Mouse (Mus musculus): ENCODE results near the gene H2al1c. TPM values are rescaled to one million over a fixed set of nuclear protein-coding genes. Genes with fewer than 3 reads are reported as not detected.
"Not testable (repeated sequence)": the region's sequence is repeated elsewhere in the genome, so short reads cannot be mapped to it uniquely, and the experiment has no call there.

Gene H2al1c
- not detected in 2 replicates for polyA plus RNA-seq (2014; fragmentation: Nextera tagmentation; extraction: Ambion mirVana)

DNA sequence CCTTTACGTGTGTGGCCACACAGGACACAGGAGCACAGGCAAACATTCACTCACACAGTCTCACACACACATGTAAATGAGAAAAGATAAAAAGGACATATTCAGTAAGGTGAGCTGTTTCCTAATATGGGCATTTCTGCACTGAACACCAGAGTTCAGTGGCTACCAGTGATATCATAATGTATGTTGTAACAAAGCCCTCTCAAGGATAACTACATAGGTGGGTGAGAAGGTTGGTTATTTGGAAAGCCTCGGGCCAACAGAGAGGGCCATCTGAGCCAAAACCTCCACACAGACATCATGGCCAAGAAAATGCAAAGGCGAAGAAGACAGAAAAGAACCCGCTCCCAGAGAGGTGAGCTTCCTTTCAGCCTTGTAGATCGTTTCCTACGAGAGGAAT, at the start of gene H2al1c:
Gene H2al1c (plus strand): TSS at position 301 of the 400 bp plus-strand sequence.
- H3K4me2 ChIP-seq (replicated peaks); DNase-seq (ENCODE audit: low spot score); ATAC-seq (ENCODE audit: low FRiP score); H3K4me3 ChIP-seq (replicated peaks; ENCODE audit: low read length); H3K27me3 ChIP-seq (ENCODE audit: control insufficient read depth, insufficient read depth, low read length); H3K4me1 ChIP-seq (replicated peaks; ENCODE audit: control insufficient read depth, insufficient read depth, low read length); H3K9ac ChIP-seq; H3K36me3 ChIP-seq (replicated peaks; ENCODE audit: control insufficient read depth, insufficient read depth); H3K27ac ChIP-seq; H3K9me3 ChIP-seq (ENCODE audit: control insufficient read depth, low read length): not testable (repeated sequence)
- WGBS: 92% methylated on average over 1 of the region's 6 CpGs

- no peaks in the 10 kb centered on the region for H3K9me3 ChIP-seq (ENCODE audit: control insufficient read depth, low read length)
- H3K4me3 ChIP-seq (replicated peaks; ENCODE audit: low read length): no peak overlapping the region
- no peak for ATAC-seq (ENCODE audit: low FRiP score)
- H3K36me3 ChIP-seq (replicated peaks; ENCODE audit: control insufficient read depth, insufficient read depth): no peaks in the 10 kb centered on the region
- no peak overlapping the region for H3K27ac ChIP-seq
- H3K4me2 ChIP-seq (replicated peaks): no peak overlapping the region
- H3K27me3 ChIP-seq (ENCODE audit: control insufficient read depth, insufficient read depth, low read length): peaks cover 10% of the 10 kb centered on the region
- no peak overlapping the region for H3K9ac ChIP-seq
- DNase-seq (ENCODE audit: low spot score): no peak
- WGBS: 80% methylated on average over 8 of the region's 8 CpGs
- H3K4me1 ChIP-seq (replicated peaks; ENCODE audit: control insufficient read depth, insufficient read depth, low read length): no peaks in the 10 kb centered on the region
These were observed 40.5 kb upstream of the H2al1c start for GRCm38 (mm10) chrX:11264918-11265317.

- Histone ChIP-seq H3K27me3 (ENCODE audit: control insufficient read depth, insufficient read depth, low read length) (peaks cover 10% of the 10 kb centered on the region; the same call in 1 of the 2 replicates), H3K4me3 (replicated peaks; ENCODE audit: low read length) (no peak overlapping the region), H3K9me3 (ENCODE audit: control insufficient read depth, low read length) (no peaks in the 10 kb centered on the region), H3K36me3 (replicated peaks; ENCODE audit: control insufficient read depth, insufficient read depth) (no peaks in the 10 kb centered on the region), H3K27ac (no peak overlapping the region), H3K9ac (no peak overlapping the region), H3K4me1 (replicated peaks; ENCODE audit: control insufficient read depth, insufficient read depth, low read length) (no peaks in the 10 kb centered on the region), H3K4me2 (replicated peaks) (no peak overlapping the region)
- WGBS: 66% methylated on average over 7 of the region's 7 CpGs
- no peak for DNase-seq (ENCODE audit: low spot score)
- no peak for ATAC-seq (ENCODE audit: low FRiP score)
These were observed 37.7 kb upstream of the H2al1c start for GRCm38 (mm10) chrX:11267791-11268190.

DNA sequence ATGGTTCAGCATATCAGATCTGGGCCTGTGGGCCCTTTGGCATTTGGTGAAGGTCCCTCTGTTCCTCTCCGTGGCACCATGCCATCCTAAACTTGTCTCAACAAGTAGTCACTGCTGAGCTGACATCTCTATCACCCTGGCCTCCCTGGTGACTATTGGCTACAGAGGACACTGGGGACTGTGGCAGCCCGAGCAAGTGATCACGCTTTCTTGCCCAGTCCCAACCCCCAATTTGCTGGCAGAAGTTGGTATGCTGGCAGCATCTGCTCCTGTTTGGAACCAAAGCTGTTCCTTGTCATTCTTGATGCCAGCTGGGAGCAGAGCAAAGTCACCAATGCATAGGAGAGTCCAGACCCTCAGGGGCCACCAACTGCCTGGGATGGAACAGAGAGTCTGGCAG, 36.4 kb upstream of the H2al1c start:
- ATAC-seq (ENCODE audit: low FRiP score) (peak; percentile 55; the same call in 1 of the 2 replicates), DNase-seq (ENCODE audit: low spot score) (peak; percentile 41)
- H3K27ac ChIP-seq: no peak overlapping the region
- H3K4me1 ChIP-seq (replicated peaks; ENCODE audit: control insufficient read depth, insufficient read depth, low read length): no peaks in the 10 kb centered on the region
- H3K27me3 ChIP-seq (ENCODE audit: control insufficient read depth, insufficient read depth, low read length): peaks cover 10% of the 10 kb centered on the region; the same call in 1 of the 2 replicates
- H3K9ac ChIP-seq: no peak overlapping the region
- no peak overlapping the region for H3K4me2 ChIP-seq (replicated peaks)
- no peaks in the 10 kb centered on the region for H3K36me3 ChIP-seq (replicated peaks; ENCODE audit: control insufficient read depth, insufficient read depth)
- 75% methylated on average over 3 of the region's 3 CpGs for WGBS
- no peaks in the 10 kb centered on the region for H3K9me3 ChIP-seq (ENCODE audit: control insufficient read depth, low read length)
- H3K4me3 ChIP-seq (replicated peaks; ENCODE audit: low read length): no peak overlapping the region

- Histone ChIP-seq H3K36me3 (replicated peaks; ENCODE audit: control insufficient read depth, insufficient read depth) (no peaks in the 10 kb centered on the region), H3K27ac (no peak overlapping the region), H3K4me3 (replicated peaks; ENCODE audit: low read length) (no peak overlapping the region), H3K9me3 (ENCODE audit: control insufficient read depth, low read length) (no peaks in the 10 kb centered on the region), H3K27me3 (ENCODE audit: control insufficient read depth, insufficient read depth, low read length) (peaks cover 1% of the 10 kb centered on the region), H3K4me2 (replicated peaks) (no peak overlapping the region), H3K9ac (no peak overlapping the region), H3K4me1 (replicated peaks; ENCODE audit: control insufficient read depth, insufficient read depth, low read length) (no peaks in the 10 kb centered on the region)
- 85% methylated on average over 3 of the region's 3 CpGs for WGBS
- ATAC-seq (ENCODE audit: low FRiP score): no peak
- DNase-seq (ENCODE audit: low spot score): no peak
These were observed 32.3 kb upstream of the H2al1c start for GRCm38 (mm10) chrX:11273190-11273589.

DNA sequence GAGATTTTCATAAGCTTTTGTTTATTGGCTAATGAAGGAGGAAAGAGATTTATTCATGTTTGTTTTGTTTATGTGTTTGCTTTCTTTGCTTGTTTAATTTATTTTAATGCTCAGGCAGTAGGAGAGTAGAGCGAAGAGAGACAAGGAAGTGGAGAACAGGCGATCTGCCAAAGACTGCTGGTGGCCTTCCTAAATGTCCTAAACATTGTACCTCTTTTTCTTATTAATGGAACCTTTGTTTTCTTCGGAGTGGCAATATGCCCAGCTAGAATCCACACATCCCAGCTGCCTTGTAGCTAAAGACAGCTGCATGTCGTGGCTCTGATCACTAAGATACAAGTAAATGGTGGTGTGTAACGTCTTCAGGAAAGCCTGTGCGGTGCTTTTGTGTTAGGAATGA, 28.4 kb upstream of the H2al1c start:
- Histone ChIP-seq H3K4me1 (replicated peaks; ENCODE audit: control insufficient read depth, insufficient read depth, low read length) (no peaks in the 10 kb centered on the region), H3K36me3 (replicated peaks; ENCODE audit: control insufficient read depth, insufficient read depth) (no peaks in the 10 kb centered on the region), H3K27me3 (ENCODE audit: control insufficient read depth, insufficient read depth, low read length) (no peaks in the 10 kb centered on the region; the same call in 1 of the 2 replicates), H3K4me2 (replicated peaks) (no peak overlapping the region), H3K9ac (no peak overlapping the region), H3K4me3 (replicated peaks; ENCODE audit: low read length) (no peak overlapping the region), H3K27ac (no peak overlapping the region), H3K9me3 (ENCODE audit: control insufficient read depth, low read length) (no peaks in the 10 kb centered on the region)
- ATAC-seq (ENCODE audit: low FRiP score) (no peak), DNase-seq (ENCODE audit: low spot score) (no peak)
- 79% methylated on average over 6 of the region's 6 CpGs for WGBS

- ATAC-seq (ENCODE audit: low FRiP score) (no peak), DNase-seq (ENCODE audit: low spot score) (no peak)
- Histone ChIP-seq H3K4me2 (replicated peaks) (no peak overlapping the region), H3K27ac (no peak overlapping the region), H3K9me3 (ENCODE audit: control insufficient read depth, low read length) (no peaks in the 10 kb centered on the region), H3K4me1 (replicated peaks; ENCODE audit: control insufficient read depth, insufficient read depth, low read length) (no peaks in the 10 kb centered on the region), H3K27me3 (ENCODE audit: control insufficient read depth, insufficient read depth, low read length) (no peaks in the 10 kb centered on the region), H3K4me3 (replicated peaks; ENCODE audit: low read length) (no peak overlapping the region), H3K9ac (no peak overlapping the region), H3K36me3 (replicated peaks; ENCODE audit: control insufficient read depth, insufficient read depth) (no peaks in the 10 kb centered on the region)
- 69% methylated on average over 2 of the region's 2 CpGs for WGBS
These were observed 24.7 kb upstream of the H2al1c start for GRCm38 (mm10) chrX:11280741-11281140.

GRCm38 (mm10) chrX:11288306-11288882, 17.1 kb upstream of the H2al1c start:
- no peaks in the 10 kb centered on the region for H3K4me1 ChIP-seq (replicated peaks; ENCODE audit: control insufficient read depth, insufficient read depth, low read length)
- H3K27ac ChIP-seq: no peak overlapping the region
- no peak overlapping the region for H3K4me2 ChIP-seq (replicated peaks)
- WGBS: 80% methylated on average over 14 of the region's 14 CpGs
- no peak for ATAC-seq (ENCODE audit: low FRiP score)
- no peak overlapping the region for H3K4me3 ChIP-seq (replicated peaks; ENCODE audit: low read length)
- H3K36me3 ChIP-seq (replicated peaks; ENCODE audit: control insufficient read depth, insufficient read depth): no peaks in the 10 kb centered on the region
- H3K27me3 ChIP-seq (ENCODE audit: control insufficient read depth, insufficient read depth, low read length): no peaks in the 10 kb centered on the region
- H3K9me3 ChIP-seq (ENCODE audit: control insufficient read depth, low read length): no peaks in the 10 kb centered on the region
- no peak overlapping the region for H3K9ac ChIP-seq
- DNase-seq (ENCODE audit: low spot score): no peak

GRCm38 (mm10) chrX:11289244-11289643, 16.2 kb upstream of the H2al1c start:
- DNase-seq (ENCODE audit: low spot score) (no peak), ATAC-seq (ENCODE audit: low FRiP score) (no peak)

DNA sequence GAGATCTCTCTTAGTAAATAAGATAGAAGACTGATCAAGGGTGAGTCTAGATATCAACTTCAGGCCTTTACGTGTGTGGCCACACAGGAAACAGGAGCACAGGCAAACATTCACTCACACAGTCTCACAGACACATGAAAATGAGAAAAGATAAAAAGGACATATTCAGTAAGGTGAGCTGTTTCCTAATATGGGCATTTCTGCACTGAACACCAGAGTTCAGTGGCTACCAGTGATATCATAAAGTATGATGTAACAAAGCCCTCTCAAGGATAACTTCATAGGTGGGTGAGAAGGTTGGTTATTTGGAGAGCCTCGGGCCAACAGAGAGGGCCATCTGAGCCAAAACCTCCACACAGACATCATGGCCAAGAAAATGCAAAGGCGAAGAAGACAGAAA, 6.5 kb upstream of the H2al1c start, which contains the start of gene H2al1a:
Gene H2al1a (plus strand): TSS at position 301 of the 400 bp plus-strand sequence.
- WGBS: no CpG with 5 or more reads among the region's 3 CpGs
- H3K4me2 ChIP-seq (replicated peaks); DNase-seq (ENCODE audit: low spot score); H3K9me3 ChIP-seq (ENCODE audit: control insufficient read depth, low read length); H3K36me3 ChIP-seq (replicated peaks; ENCODE audit: control insufficient read depth, insufficient read depth); H3K4me3 ChIP-seq (replicated peaks; ENCODE audit: low read length); H3K27me3 ChIP-seq (ENCODE audit: control insufficient read depth, insufficient read depth, low read length); ATAC-seq (ENCODE audit: low FRiP score); H3K9ac ChIP-seq; H3K4me1 ChIP-seq (replicated peaks; ENCODE audit: control insufficient read depth, insufficient read depth, low read length); H3K27ac ChIP-seq: not testable (repeated sequence)

More at GRCm38 (mm10) chrX:11289244-11289643, 16.2 kb upstream of the H2al1c start:
- no peak overlapping the region for H3K4me3 ChIP-seq (replicated peaks; ENCODE audit: low read length)
- 49% methylated on average over 4 of the region's 4 CpGs for WGBS
- H3K27me3 ChIP-seq (ENCODE audit: control insufficient read depth, insufficient read depth, low read length): no peaks in the 10 kb centered on the region
- H3K9ac ChIP-seq: no peak overlapping the region
- H3K27ac ChIP-seq: no peak overlapping the region
- no peaks in the 10 kb centered on the region for H3K4me1 ChIP-seq (replicated peaks; ENCODE audit: control insufficient read depth, insufficient read depth, low read length)
- H3K4me2 ChIP-seq (replicated peaks): no peak overlapping the region
- H3K9me3 ChIP-seq (ENCODE audit: control insufficient read depth, low read length): no peaks in the 10 kb centered on the region
- H3K36me3 ChIP-seq (replicated peaks; ENCODE audit: control insufficient read depth, insufficient read depth): no peaks in the 10 kb centered on the region

All from hindbrain, embryonic 14.5 days (tissue).